Mouse (Mus musculus): ENCODE measurements around the gene Rnf11. TPM values are rescaled to one million over a fixed set of nuclear protein-coding genes. Genes with fewer than 3 reads are reported as not detected.
A peak's percentile ranks its signal among the peaks of the same experiment; 100 is the strongest.

The Rnf11 gene
- polyA plus RNA-seq, 1 experiment from 2014 or later = 62.2 TPM

- no peaks in the 10 kb centered on the region for H3K9me3 ChIP-seq (replicated peaks)
- H3K4me2 ChIP-seq = peak overlapping the region; percentile 71
- peak overlapping the region; percentile 100 for H3K9ac ChIP-seq
- under 1% methylated on average over 68 of the region's 68 CpGs for WGBS
- H3K27me3 ChIP-seq (replicated peaks) = no peaks in the 10 kb centered on the region
- H3K36me3 ChIP-seq = peaks cover 10% of the 10 kb centered on the region
- peaks cover 13% of the 10 kb centered on the region for H3K4me1 ChIP-seq (replicated peaks)
- peak; percentile 83 for ATAC-seq (ENCODE audit: insufficient number of reproducible peaks, low FRiP score)
- H3K27ac ChIP-seq (ENCODE audit: poor library complexity, severe bottlenecking) = peak overlapping the region; percentile 99
- H3K4me3 ChIP-seq = peak overlapping the region; percentile 100
Observed at GRCm38 (mm10) chr4:109475577-109476553, 8.7 kb downstream of the Rnf11 start.

DNA sequence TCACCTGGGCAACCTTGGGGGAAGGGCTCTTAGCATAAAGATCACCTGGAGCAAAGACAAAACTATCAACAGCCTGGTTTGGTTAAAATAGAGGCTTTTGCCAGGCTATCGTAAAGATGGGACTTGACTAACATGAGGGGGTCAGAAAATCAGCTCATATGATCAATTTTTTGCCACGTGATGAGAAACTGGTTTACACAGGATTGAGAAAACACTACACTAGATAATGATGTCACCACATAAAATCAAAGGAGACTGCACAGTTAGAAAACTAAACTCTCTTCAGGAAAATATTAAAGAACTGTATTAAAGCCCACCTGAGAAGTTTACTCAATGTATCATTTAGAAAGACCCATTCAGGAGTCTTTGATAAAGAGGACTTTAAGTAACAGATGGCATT, 9.4 kb downstream of the Rnf11 start:
- 45% methylated on average over 2 of the region's 2 CpGs for WGBS
- peak overlapping the region; percentile 100 for H3K4me3 ChIP-seq
- peaks cover 17% of the 10 kb centered on the region for H3K4me1 ChIP-seq (replicated peaks)
- ATAC-seq (ENCODE audit: insufficient number of reproducible peaks, low FRiP score) = no peak
- H3K9ac ChIP-seq = no peak overlapping the region
- no peaks in the 10 kb centered on the region for H3K9me3 ChIP-seq (replicated peaks)
- H3K27me3 ChIP-seq (replicated peaks) = no peaks in the 10 kb centered on the region
- H3K36me3 ChIP-seq = peaks cover 10% of the 10 kb centered on the region
- peak overlapping the region; percentile 62 for H3K4me2 ChIP-seq
- no peak overlapping the region for H3K27ac ChIP-seq (ENCODE audit: poor library complexity, severe bottlenecking)

- no peak overlapping the region for H3K27ac ChIP-seq (ENCODE audit: poor library complexity, severe bottlenecking)
- peaks cover 10% of the 10 kb centered on the region for H3K36me3 ChIP-seq
- no peak overlapping the region for H3K4me2 ChIP-seq
- no peak overlapping the region for H3K9ac ChIP-seq
- no peak for ATAC-seq (ENCODE audit: insufficient number of reproducible peaks, low FRiP score)
- no peak overlapping the region for H3K4me3 ChIP-seq
- H3K27me3 ChIP-seq (replicated peaks) = no peaks in the 10 kb centered on the region
- peaks cover 17% of the 10 kb centered on the region for H3K4me1 ChIP-seq (replicated peaks)
- 86% methylated on average over 3 of the region's 3 CpGs for WGBS
- H3K9me3 ChIP-seq (replicated peaks) = no peaks in the 10 kb centered on the region
Observed at GRCm38 (mm10) chr4:109472566-109472965, 12.0 kb downstream of the Rnf11 start.

DNA sequence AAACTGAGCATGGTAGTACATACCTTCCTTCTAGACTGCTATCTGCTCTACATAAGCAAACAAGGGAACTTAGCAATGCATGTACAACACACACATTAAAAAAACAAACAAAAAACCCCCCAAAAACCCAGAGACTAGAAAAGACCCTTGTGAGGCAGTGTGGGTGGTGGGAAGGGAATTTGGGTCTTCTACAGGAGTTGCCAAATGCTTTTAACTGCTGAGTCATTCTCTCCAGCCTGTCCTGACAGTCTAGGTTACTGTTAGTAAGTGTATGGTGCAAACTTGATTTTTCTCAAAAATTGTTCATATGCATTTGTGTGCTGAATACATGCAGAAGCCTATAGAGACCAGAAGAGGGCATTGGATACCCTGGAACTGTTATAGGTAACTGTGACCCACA, 12.9 kb downstream of the Rnf11 start:
- peaks cover 17% of the 10 kb centered on the region for H3K4me1 ChIP-seq (replicated peaks)
- no peak for ATAC-seq (ENCODE audit: insufficient number of reproducible peaks, low FRiP score)
- H3K4me3 ChIP-seq = no peak overlapping the region
- no peak overlapping the region for H3K27ac ChIP-seq (ENCODE audit: poor library complexity, severe bottlenecking)
- no peaks in the 10 kb centered on the region for H3K27me3 ChIP-seq (replicated peaks)
- no peaks in the 10 kb centered on the region for H3K9me3 ChIP-seq (replicated peaks)
- peaks cover 10% of the 10 kb centered on the region for H3K36me3 ChIP-seq
- H3K9ac ChIP-seq = no peak overlapping the region
- H3K4me2 ChIP-seq = no peak overlapping the region

DNA sequence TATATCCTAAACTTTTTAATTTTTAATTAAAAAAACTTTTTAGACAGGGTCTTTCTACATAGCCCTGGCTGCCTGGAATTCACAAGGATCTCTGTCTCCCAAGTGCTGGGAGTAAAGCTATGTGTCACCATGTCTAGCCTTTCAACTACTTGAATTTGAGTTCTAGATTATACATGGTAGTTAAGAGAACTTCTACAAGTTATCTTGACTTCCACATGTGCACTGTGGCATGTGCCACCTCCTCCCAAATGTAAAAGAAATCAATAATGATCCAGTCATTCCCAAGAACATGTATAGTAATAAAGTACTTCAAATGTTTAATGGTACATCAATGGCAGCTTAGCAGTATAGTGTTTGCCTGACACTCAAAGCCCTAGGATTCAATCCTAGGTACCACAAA, 16.8 kb downstream of the Rnf11 start:
- H3K9me3 ChIP-seq (replicated peaks) = no peaks in the 10 kb centered on the region
- no peak overlapping the region for H3K27ac ChIP-seq (ENCODE audit: poor library complexity, severe bottlenecking)
- H3K4me2 ChIP-seq = no peak overlapping the region
- no peak overlapping the region for H3K9ac ChIP-seq
- peaks cover 12% of the 10 kb centered on the region; the same call in 1 of the 2 replicates for H3K4me1 ChIP-seq (replicated peaks)
- H3K36me3 ChIP-seq = peaks cover 9% of the 10 kb centered on the region
- no peak for ATAC-seq (ENCODE audit: insufficient number of reproducible peaks, low FRiP score)
- H3K4me3 ChIP-seq = no peak overlapping the region
- H3K27me3 ChIP-seq (replicated peaks) = no peaks in the 10 kb centered on the region

GRCm38 (mm10) chr4:109463892-109464291, 20.6 kb downstream of the Rnf11 start:
- H3K4me2 ChIP-seq = no peak overlapping the region
- no peaks in the 10 kb centered on the region for H3K36me3 ChIP-seq
- no peak for ATAC-seq (ENCODE audit: insufficient number of reproducible peaks, low FRiP score)
- no peak overlapping the region for H3K9ac ChIP-seq
- no peak overlapping the region for H3K27ac ChIP-seq (ENCODE audit: poor library complexity, severe bottlenecking)
- no peaks in the 10 kb centered on the region for H3K9me3 ChIP-seq (replicated peaks)
- H3K4me1 ChIP-seq (replicated peaks) = peaks cover 10% of the 10 kb centered on the region
- H3K27me3 ChIP-seq (replicated peaks) = no peaks in the 10 kb centered on the region
- no peak overlapping the region for H3K4me3 ChIP-seq

DNA sequence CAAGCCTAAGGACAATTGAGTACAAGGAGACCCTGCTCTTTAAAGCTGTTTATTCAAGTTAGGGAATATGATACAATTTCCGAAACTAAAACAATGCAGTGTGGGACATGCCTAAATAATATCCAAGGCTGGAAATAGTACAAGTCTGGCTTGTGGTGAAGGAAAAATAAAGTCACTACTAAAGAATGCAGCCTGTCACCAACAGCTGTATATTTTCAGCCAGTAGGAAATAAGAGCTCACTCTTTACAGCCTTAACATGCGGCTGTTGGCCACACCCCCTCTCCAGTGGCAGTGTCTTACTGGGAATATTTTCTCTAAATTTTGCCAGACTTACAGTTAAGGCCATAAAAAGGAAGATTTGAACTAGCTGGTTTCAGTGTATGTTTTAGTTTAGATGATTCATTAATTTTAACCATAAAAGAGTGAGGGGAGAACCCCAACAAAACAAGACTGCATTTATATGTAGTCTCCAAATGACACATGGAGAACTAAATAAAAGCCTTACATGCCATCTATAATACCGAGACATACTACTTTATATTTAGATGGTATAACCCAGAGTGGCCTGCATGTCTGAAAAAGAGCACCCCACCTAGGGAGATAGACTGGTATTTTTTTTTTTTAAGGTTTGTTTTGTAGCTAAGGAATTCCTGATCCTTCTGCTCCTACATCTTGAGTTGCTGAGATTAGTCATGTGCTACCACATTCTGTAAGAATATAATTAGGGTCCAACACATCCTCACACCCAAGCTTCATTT, 23.9 kb downstream of the Rnf11 start:
- no peaks in the 10 kb centered on the region for H3K9me3 ChIP-seq (replicated peaks)
- H3K36me3 ChIP-seq = peaks cover 3% of the 10 kb centered on the region; the same call in 1 of the 2 replicates
- WGBS = 38% methylated on average over 3 of the region's 3 CpGs
- peaks cover 10% of the 10 kb centered on the region for H3K4me1 ChIP-seq (replicated peaks)
- no peak overlapping the region for H3K4me3 ChIP-seq
- no peaks in the 10 kb centered on the region for H3K27me3 ChIP-seq (replicated peaks)
- peak overlapping the region; percentile 48 for H3K9ac ChIP-seq
- peak overlapping the region; percentile 48 for H3K4me2 ChIP-seq
- peak overlapping the region; percentile 94 for H3K27ac ChIP-seq (ENCODE audit: poor library complexity, severe bottlenecking)
- ATAC-seq (ENCODE audit: insufficient number of reproducible peaks, low FRiP score) = peak; percentile 85

GRCm38 (mm10) chr4:109456821-109457220, 27.7 kb downstream of the Rnf11 start:
- peaks cover 10% of the 10 kb centered on the region for H3K4me1 ChIP-seq (replicated peaks)
- H3K9me3 ChIP-seq (replicated peaks) = no peaks in the 10 kb centered on the region
- ATAC-seq (ENCODE audit: insufficient number of reproducible peaks, low FRiP score) = no peak
- no peak overlapping the region for H3K4me3 ChIP-seq
- no peaks in the 10 kb centered on the region for H3K27me3 ChIP-seq (replicated peaks)
- peaks cover 18% of the 10 kb centered on the region for H3K36me3 ChIP-seq
- no peak overlapping the region for H3K27ac ChIP-seq (ENCODE audit: poor library complexity, severe bottlenecking)
- no peak overlapping the region for H3K9ac ChIP-seq
- 91% methylated on average over 6 of the region's 6 CpGs for WGBS
- no peak overlapping the region for H3K4me2 ChIP-seq

- no peak overlapping the region for H3K4me2 ChIP-seq
- H3K4me1 ChIP-seq (replicated peaks) = peaks cover 31% of the 10 kb centered on the region
- ATAC-seq (ENCODE audit: insufficient number of reproducible peaks, low FRiP score) = no peak
- H3K27ac ChIP-seq (ENCODE audit: poor library complexity, severe bottlenecking) = no peak overlapping the region
- no peaks in the 10 kb centered on the region for H3K9me3 ChIP-seq (replicated peaks)
- 96% methylated on average over 2 of the region's 2 CpGs for WGBS
- no peak overlapping the region for H3K4me3 ChIP-seq
- no peaks in the 10 kb centered on the region for H3K27me3 ChIP-seq (replicated peaks)
- peaks cover 25% of the 10 kb centered on the region for H3K36me3 ChIP-seq
- no peak overlapping the region for H3K9ac ChIP-seq
Observed at GRCm38 (mm10) chr4:109448531-109448930, 36.0 kb downstream of the Rnf11 start.

- H3K4me3 ChIP-seq = no peak overlapping the region
- ATAC-seq (ENCODE audit: insufficient number of reproducible peaks, low FRiP score) = no peak
- H3K27me3 ChIP-seq (replicated peaks) = no peaks in the 10 kb centered on the region
- no peak overlapping the region for H3K9ac ChIP-seq
- H3K27ac ChIP-seq (ENCODE audit: poor library complexity, severe bottlenecking) = peak overlapping the region; percentile 35; the same call in 1 of the 2 replicates
- no peak overlapping the region for H3K4me2 ChIP-seq
- peaks cover 20% of the 10 kb centered on the region for H3K36me3 ChIP-seq
- WGBS = 26% methylated on average over 1 of the region's 1 CpGs
- H3K9me3 ChIP-seq (replicated peaks) = no peaks in the 10 kb centered on the region
- peaks cover 38% of the 10 kb centered on the region for H3K4me1 ChIP-seq (replicated peaks)
Observed at GRCm38 (mm10) chr4:109445956-109446355, 38.6 kb downstream of the Rnf11 start.

DNA sequence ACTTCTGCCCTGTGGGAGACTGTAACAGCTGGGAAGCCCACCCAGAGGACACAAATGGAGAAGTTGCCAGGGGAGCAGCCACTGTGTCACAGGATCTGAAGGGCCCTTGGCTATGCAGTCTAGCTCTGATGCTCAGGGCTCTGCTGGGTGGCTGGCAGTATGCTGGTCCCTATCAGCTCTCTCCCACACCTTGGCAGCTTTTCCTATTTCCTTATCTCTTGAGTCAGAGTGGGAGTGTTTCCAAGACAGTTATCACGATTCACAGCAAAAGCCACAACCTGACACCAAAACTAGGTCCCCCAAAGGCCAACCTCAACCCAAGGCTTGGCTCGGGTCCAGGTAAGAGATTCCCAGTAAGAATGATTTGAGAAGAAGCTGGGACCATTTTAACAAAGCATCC, 39.1 kb downstream of the Rnf11 start:
- H3K27ac ChIP-seq (ENCODE audit: poor library complexity, severe bottlenecking) = peak overlapping the region; percentile 59
- peaks cover 19% of the 10 kb centered on the region for H3K36me3 ChIP-seq
- H3K4me2 ChIP-seq = no peak overlapping the region
- WGBS = 29% methylated on average over 2 of the region's 2 CpGs
- ATAC-seq (ENCODE audit: insufficient number of reproducible peaks, low FRiP score) = peak; percentile 77
- H3K4me1 ChIP-seq (replicated peaks) = peaks cover 40% of the 10 kb centered on the region
- H3K9me3 ChIP-seq (replicated peaks) = no peaks in the 10 kb centered on the region
- H3K27me3 ChIP-seq (replicated peaks) = no peaks in the 10 kb centered on the region
- no peak overlapping the region for H3K4me3 ChIP-seq
- H3K9ac ChIP-seq = peak overlapping the region; percentile 2; the same call in 1 of the 2 replicates
